Mouse (Mus musculus) heart, embryonic 11.5 days (tissue): ENCODE measurements at regions not wholly inside any gene's neighbourhood (a gene's known extent, or its start where the extent isn't known, plus 50 kb on each side); places are given as distances from the start of the nearest gene placed in this dataset.
A peak's percentile ranks its signal among the peaks of the same experiment; 100 is the strongest.
"Not testable (repeated sequence)": the region's sequence is repeated elsewhere in the genome, so short reads cannot be mapped to it uniquely, and the experiment has no call there.

Experiments used
- ATAC-seq: fragments of 200-750 bp; cut with Nextera tagmentation; replicated peaks from 2 replicates; pipeline ENCODE4 v1.8.0; 2017; ENCODE audit warnings: moderate library complexity; ENCODE audit not compliant: insufficient number of reproducible peaks, low FRiP score, low TSS enrichment
- H3K27ac ChIP-seq: fragments of 300-500 bp; sonication (generic); 2 replicates; pipeline ENCODE4 v1.5.1; 2014; ENCODE audit warnings: mild to moderate bottlenecking, low read depth, low read length
- H3K27me3 ChIP-seq: fragments of 300-500 bp; sonication (generic); 2 replicates; pipeline ENCODE4 v1.6.1; 2014; ENCODE audit warnings: mild to moderate bottlenecking, low read length, mixed read lengths; ENCODE audit not compliant: control insufficient read depth, insufficient read depth
- H3K36me3 ChIP-seq: fragments of 300-500 bp; sonication (generic); 2 replicates; pipeline ENCODE4 v1.6.1; 2014; ENCODE audit warnings: mild to moderate bottlenecking, low read length, moderate library complexity, mixed read lengths; ENCODE audit not compliant: control insufficient read depth, insufficient read depth
- H3K4me1 ChIP-seq: fragments of 300-500 bp; sonication (generic); 2 replicates; pipeline ENCODE4 v1.6.1; 2014; ENCODE audit warnings: low read length; ENCODE audit not compliant: control insufficient read depth, insufficient read depth
- H3K4me2 ChIP-seq: fragments of 300-500 bp; sonication (generic); 2 replicates; pipeline ENCODE4 v1.6.1; 2014; ENCODE audit warnings: mild to moderate bottlenecking, moderate library complexity
- H3K4me3 ChIP-seq: fragments of 300-500 bp; sonication (generic); 2 replicates; pipeline ENCODE4 v1.5.1; 2014; ENCODE audit warnings: low read depth, low read length
- H3K9ac ChIP-seq: fragments of 300-500 bp; sonication (generic); 2 replicates; pipeline ENCODE4 v1.6.1; 2014; ENCODE audit warnings: mild to moderate bottlenecking, low read depth, low read length, moderate library complexity
- H3K9me3 ChIP-seq: fragments of 300-500 bp; sonication (generic); replicated peaks from 2 replicates; pipeline ENCODE4 v1.6.1; 2016; ENCODE audit warnings: low read length; ENCODE audit not compliant: control insufficient read depth
- WGBS: fragments of 180-500 bp; shearing (Covaris S2); extraction: QIAGEN DNeasy Blood & Tissue Kit; methylation state at CpG from one replicate; pipeline ENCODE4 v1.1.7; 2014; ENCODE audit not compliant: insufficient replicate concordance; 5-methylcytosine and 5-hydroxymethylcytosine counted together

- Histone ChIP-seq H3K4me2 (no peak overlapping the region), H3K9ac (no peak overlapping the region), H3K9me3 (no peaks in the 10 kb centered on the region), H3K27me3 (no peaks in the 10 kb centered on the region), H3K27ac (no peak overlapping the region), H3K4me3 (no peak overlapping the region), H3K36me3 (no peaks in the 10 kb centered on the region), H3K4me1 (no peaks in the 10 kb centered on the region)
- WGBS, result 42% methylated on average over 3 of the region's 3 CpGs
- no peak for ATAC-seq
Observed at GRCm38 (mm10) chr17:16818421-16818820, 245.5 kb upstream of the Zfp960 start.

GRCm38 (mm10) chr17:16821716-16822115 is 242.2 kb upstream of the Zfp960 start:
- Histone ChIP-seq H3K4me2 (no peak overlapping the region), H3K4me1 (no peaks in the 10 kb centered on the region), H3K27ac (no peak overlapping the region), H3K4me3 (no peak overlapping the region), H3K27me3 (no peaks in the 10 kb centered on the region), H3K36me3 (no peaks in the 10 kb centered on the region), H3K9me3 (no peaks in the 10 kb centered on the region), H3K9ac (no peak overlapping the region)
- 63% methylated on average over 3 of the region's 3 CpGs for WGBS
- no peak for ATAC-seq

GRCm38 (mm10) chr17:16839152-16839551 is 224.8 kb upstream of the Zfp960 start:
- WGBS, result 87% methylated on average over 4 of the region's 4 CpGs

GRCm38 (mm10) chr17:16860771-16861170 is 203.1 kb upstream of the Zfp960 start:
- no peak overlapping the region for H3K4me2 ChIP-seq
- no peak for ATAC-seq
- H3K36me3 ChIP-seq, result no peaks in the 10 kb centered on the region
- 61% methylated on average over 1 of the region's 1 CpGs for WGBS
- H3K27me3 ChIP-seq, result no peaks in the 10 kb centered on the region
- H3K4me3 ChIP-seq, result no peak overlapping the region
- H3K9me3 ChIP-seq, result no peaks in the 10 kb centered on the region
- no peaks in the 10 kb centered on the region for H3K4me1 ChIP-seq
- no peak overlapping the region for H3K9ac ChIP-seq
- H3K27ac ChIP-seq, result no peak overlapping the region

More at GRCm38 (mm10) chr17:16839152-16839551, 224.8 kb upstream of the Zfp960 start:
- Histone ChIP-seq H3K4me1 (no peaks in the 10 kb centered on the region), H3K9me3 (no peaks in the 10 kb centered on the region), H3K36me3 (no peaks in the 10 kb centered on the region), H3K27me3 (no peaks in the 10 kb centered on the region), H3K27ac (no peak overlapping the region), H3K4me3 (no peak overlapping the region), H3K9ac (no peak overlapping the region), H3K4me2 (no peak overlapping the region)
- ATAC-seq, result no peak

- no peak for ATAC-seq
- Histone ChIP-seq H3K9me3 (no peaks in the 10 kb centered on the region), H3K27ac (no peak overlapping the region), H3K9ac (no peak overlapping the region), H3K27me3 (no peaks in the 10 kb centered on the region), H3K4me1 (no peaks in the 10 kb centered on the region), H3K36me3 (no peaks in the 10 kb centered on the region), H3K4me3 (no peak overlapping the region), H3K4me2 (no peak overlapping the region)
- 58% methylated on average over 2 of the region's 2 CpGs for WGBS
Observed at GRCm38 (mm10) chr17:16900791-16901190, 163.1 kb upstream of the Zfp960 start.

GRCm38 (mm10) chr17:16918191-16918590 is 145.7 kb upstream of the Zfp960 start:
- ATAC-seq, result no peak
- 81% methylated on average over 2 of the region's 2 CpGs for WGBS

GRCm38 (mm10) chr17:16926200-16926599 is 137.7 kb upstream of the Zfp960 start:
- Histone ChIP-seq H3K4me1 (no peaks in the 10 kb centered on the region), H3K9ac (no peak overlapping the region), H3K4me3 (no peak overlapping the region), H3K36me3 (no peaks in the 10 kb centered on the region), H3K4me2 (no peak overlapping the region), H3K27ac (no peak overlapping the region), H3K27me3 (no peaks in the 10 kb centered on the region), H3K9me3 (no peaks in the 10 kb centered on the region; the same call in 1 of the 2 replicates)
- no peak for ATAC-seq

More at GRCm38 (mm10) chr17:16918191-16918590, 145.7 kb upstream of the Zfp960 start:
- peaks cover 3% of the 10 kb centered on the region for H3K9me3 ChIP-seq
- no peak overlapping the region for H3K27ac ChIP-seq
- H3K4me2 ChIP-seq, result no peak overlapping the region
- no peaks in the 10 kb centered on the region for H3K4me1 ChIP-seq
- H3K27me3 ChIP-seq, result no peaks in the 10 kb centered on the region
- H3K4me3 ChIP-seq, result no peak overlapping the region
- no peaks in the 10 kb centered on the region for H3K36me3 ChIP-seq
- no peak overlapping the region for H3K9ac ChIP-seq

GRCm38 (mm10) chr17:16951092-16952016 is 112.6 kb upstream of the Zfp960 start:
- H3K9ac ChIP-seq, result peak overlapping the region; percentile 66; the same call in 1 of the 2 replicates
- peak overlapping the region; percentile 50 for H3K4me3 ChIP-seq
- H3K9me3 ChIP-seq, H3K36me3 ChIP-seq, H3K27me3 ChIP-seq, H3K4me1 ChIP-seq, H3K27ac ChIP-seq: not testable (repeated sequence)
- H3K4me2 ChIP-seq, result peak overlapping the region; percentile 49
- ATAC-seq, result peak; percentile 97
- 3% methylated on average over 21 of the region's 26 CpGs for WGBS

- H3K4me1 ChIP-seq, H3K27ac ChIP-seq, H3K9ac ChIP-seq, H3K27me3 ChIP-seq, ATAC-seq, H3K36me3 ChIP-seq, H3K9me3 ChIP-seq: not testable (repeated sequence)
- WGBS, result 31% methylated on average over 2 of the region's 2 CpGs
- peak overlapping the region; percentile 49 for H3K4me2 ChIP-seq
- H3K4me3 ChIP-seq, result peak overlapping the region; percentile 50; the same call in 1 of the 2 replicates
Observed at GRCm38 (mm10) chr17:16952146-16952545, 111.8 kb upstream of the Zfp960 start.
